Mouse (Mus musculus) spleen, adult 2 months (tissue): Measurements from ENCODE around the gene Ppp4r3b.

Source experiments
- CTCF ChIP-seq: fragments of 200-500 bp; IDR thresholded peaks from 2 replicates; pipeline ENCODE4 v1.5.1; 2011; ENCODE audit warnings: mild to moderate bottlenecking, inconsistent platforms; ENCODE audit not compliant: insufficient read depth, insufficient read length, insufficient replicate concordance; ENCODE audit errors: extremely low read depth
- POLR2A ChIP-seq: fragments of 200-500 bp; IDR thresholded peaks from 2 replicates; pipeline ENCODE4 v1.6.1; 2011; ENCODE audit warnings: low read depth, low read length, inconsistent platforms

DNA sequence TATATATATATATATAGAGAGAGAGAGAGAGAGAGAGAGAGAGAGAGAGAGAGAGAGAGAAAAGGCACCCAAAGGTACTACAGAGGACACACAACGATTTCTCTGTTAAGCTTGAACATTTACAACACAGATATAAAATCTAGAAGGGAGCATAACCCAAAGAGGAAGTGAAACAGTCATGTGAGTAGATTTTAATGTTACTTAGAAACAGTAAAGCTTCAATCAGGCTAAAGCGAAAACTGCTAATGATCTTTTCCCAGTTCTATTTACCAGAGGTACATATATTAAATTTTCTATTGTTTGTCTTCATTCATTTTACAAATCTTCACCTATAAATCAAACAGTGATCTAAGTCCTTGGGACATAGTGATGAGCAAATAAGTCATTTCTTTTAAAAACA lies 23.8 kb upstream of the Ppp4r3b start:
- TF ChIP-seq CTCF (no peak), POLR2A (no peak)
